Mouse (Mus musculus): ENCODE results near the gene Cldn18. TPM values are rescaled to one million over a fixed set of nuclear protein-coding genes. Genes with fewer than 3 reads are reported as not detected.

The Cldn18 gene
- polyA plus RNA-seq, 1 experiment from 2014 or later, result not detected

DNA sequence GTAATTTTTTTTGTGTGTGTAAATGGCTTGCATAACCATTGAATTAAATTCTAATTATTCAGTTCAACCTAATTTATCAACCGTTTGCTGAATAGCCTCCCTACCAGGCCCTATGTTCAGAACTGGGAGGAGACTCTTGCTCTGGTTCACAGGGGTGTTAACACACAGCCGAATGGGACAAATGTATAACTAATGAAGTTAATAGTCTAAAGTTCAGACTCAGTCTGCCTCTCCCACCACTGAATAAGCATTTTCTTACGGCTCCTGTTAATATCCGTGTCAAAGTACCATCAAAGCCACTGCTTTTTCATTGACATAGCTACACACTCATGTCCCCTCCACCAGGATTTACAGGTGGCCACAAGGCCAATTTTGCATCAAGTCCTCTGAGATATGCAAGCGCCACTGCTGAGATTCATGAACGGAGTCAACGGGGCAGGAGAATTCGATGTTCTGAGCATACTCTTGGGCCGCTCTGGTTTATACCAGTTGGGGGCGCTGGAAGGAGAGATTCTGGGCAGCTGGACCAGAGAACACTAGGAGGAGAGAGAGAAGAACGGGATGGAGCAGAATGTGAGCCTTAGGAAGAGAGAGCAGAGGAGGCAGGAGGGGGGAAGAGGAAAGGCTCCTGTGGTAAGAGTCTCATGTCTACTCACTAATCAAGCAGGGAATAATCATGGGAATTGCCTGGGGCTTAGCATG is 9.5 kb downstream of the Cldn18 start:
- 73% methylated on average over 11 of the region's 11 CpGs for WGBS
- Histone ChIP-seq H3K9ac (no peak overlapping the region), H3K27me3 (no peaks in the 10 kb centered on the region), H3K9me3 (no peaks in the 10 kb centered on the region), H3K4me1 (no peaks in the 10 kb centered on the region), H3K36me3 (no peaks in the 10 kb centered on the region), H3K4me3 (no peak overlapping the region), H3K4me2 (replicated peaks) (no peak overlapping the region), H3K27ac (no peak overlapping the region)
- no peak for ATAC-seq (ENCODE audit: insufficient number of reproducible peaks, insufficient read depth, low FRiP score, low TSS enrichment)

DNA sequence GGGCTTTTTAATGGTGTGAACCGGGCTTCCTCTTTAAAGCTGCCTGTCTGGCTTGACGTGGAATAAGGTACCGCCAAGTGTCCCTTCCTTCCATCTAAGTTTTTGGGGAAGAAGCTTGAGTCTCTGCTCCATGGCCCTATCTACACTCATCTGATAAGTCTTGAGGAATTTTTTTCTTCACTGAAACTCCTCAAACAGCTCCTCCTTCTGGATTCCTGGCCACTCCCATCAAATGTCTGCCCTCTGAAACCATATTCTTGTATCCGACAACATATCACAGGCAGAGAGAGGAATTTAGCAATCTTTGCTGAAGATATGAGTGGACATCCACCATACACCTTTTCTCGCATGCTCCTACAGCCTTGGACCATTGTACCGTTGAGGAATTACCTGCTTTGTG is 10.8 kb downstream of the Cldn18 start:
- Histone ChIP-seq H3K4me2 (replicated peaks) (no peak overlapping the region), H3K27me3 (no peaks in the 10 kb centered on the region), H3K4me1 (no peaks in the 10 kb centered on the region), H3K9me3 (no peaks in the 10 kb centered on the region), H3K9ac (no peak overlapping the region), H3K27ac (no peak overlapping the region), H3K4me3 (no peak overlapping the region), H3K36me3 (no peaks in the 10 kb centered on the region)
- 88% methylated on average over 6 of the region's 6 CpGs for WGBS
- no peak for ATAC-seq (ENCODE audit: insufficient number of reproducible peaks, insufficient read depth, low FRiP score, low TSS enrichment)

DNA sequence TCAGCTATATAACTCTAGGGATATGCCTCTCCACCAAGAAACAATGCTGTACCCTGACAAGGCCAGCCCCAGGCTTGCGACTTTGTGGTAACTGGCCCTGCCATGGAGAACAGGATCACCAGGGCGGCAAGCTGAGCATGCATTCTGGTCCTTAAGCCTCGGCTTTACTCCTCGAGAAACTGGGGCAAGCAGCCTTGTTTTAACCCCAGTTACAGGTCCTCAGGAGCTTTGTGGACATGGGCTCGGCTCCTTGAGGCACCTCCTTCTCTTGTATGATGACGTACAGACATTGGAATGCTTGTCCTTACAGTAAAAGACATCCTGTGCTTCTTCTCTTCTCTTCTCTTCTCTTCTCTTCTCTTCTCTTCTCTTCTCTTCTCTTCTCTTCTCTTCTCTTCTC is 13.4 kb downstream of the Cldn18 start:
- ATAC-seq (ENCODE audit: insufficient number of reproducible peaks, insufficient read depth, low FRiP score, low TSS enrichment), result no peak
- Histone ChIP-seq H3K4me3 (no peak overlapping the region), H3K9ac (no peak overlapping the region), H3K27me3 (no peaks in the 10 kb centered on the region), H3K36me3 (no peaks in the 10 kb centered on the region), H3K4me1 (no peaks in the 10 kb centered on the region), H3K4me2 (replicated peaks) (no peak overlapping the region), H3K27ac (no peak overlapping the region), H3K9me3 (no peaks in the 10 kb centered on the region)
- WGBS, result 79% methylated on average over 6 of the region's 6 CpGs

DNA sequence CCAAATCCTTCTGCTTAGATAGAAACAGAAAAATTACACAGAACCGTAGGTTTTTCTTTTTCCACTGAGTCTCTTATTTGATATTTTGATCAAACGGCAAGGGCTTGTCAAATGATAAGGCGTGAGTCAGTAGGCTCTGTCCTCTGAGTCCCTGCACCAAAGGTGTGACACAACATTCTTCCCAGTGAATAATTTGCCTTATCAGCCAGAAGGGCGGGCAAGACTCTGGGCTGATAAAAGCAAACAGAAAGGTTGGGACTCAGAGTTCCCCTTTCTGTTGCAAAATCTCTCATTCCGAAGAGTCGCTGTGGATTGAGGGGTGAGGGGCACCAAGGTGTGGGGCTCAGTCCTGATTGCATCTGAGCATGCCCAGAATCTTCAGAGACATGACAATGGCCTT is 14.9 kb downstream of the Cldn18 start:
- Histone ChIP-seq H3K4me1 (no peaks in the 10 kb centered on the region), H3K4me3 (no peak overlapping the region), H3K27me3 (no peaks in the 10 kb centered on the region), H3K9me3 (no peaks in the 10 kb centered on the region), H3K4me2 (replicated peaks) (no peak overlapping the region), H3K36me3 (no peaks in the 10 kb centered on the region), H3K27ac (no peak overlapping the region), H3K9ac (no peak overlapping the region)
- ATAC-seq (ENCODE audit: insufficient number of reproducible peaks, insufficient read depth, low FRiP score, low TSS enrichment), result no peak
- WGBS, result 93% methylated on average over 6 of the region's 6 CpGs

DNA sequence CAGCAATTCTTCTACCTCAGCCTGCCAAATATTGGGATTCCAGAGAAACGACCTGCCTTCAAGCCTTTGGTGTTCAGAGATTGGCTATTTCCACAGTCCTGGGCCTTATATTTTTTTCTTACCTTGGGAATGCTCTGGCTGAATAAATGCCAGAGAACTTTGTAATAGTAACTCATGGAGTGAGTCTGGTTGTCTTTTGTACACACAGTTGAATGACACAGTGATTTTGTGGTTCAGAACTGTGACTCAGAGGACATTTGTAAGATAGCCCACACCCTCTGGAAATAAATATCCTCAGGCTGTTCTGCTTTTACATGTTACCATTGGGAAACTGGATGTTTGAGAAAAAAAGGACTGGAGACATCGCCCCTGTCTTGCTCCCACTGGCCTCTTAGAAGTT is 15.9 kb downstream of the Cldn18 start:
- no peak for ATAC-seq (ENCODE audit: insufficient number of reproducible peaks, insufficient read depth, low FRiP score, low TSS enrichment)
- 85% methylated on average over 2 of the region's 2 CpGs for WGBS
- no peaks in the 10 kb centered on the region for H3K27me3 ChIP-seq

DNA sequence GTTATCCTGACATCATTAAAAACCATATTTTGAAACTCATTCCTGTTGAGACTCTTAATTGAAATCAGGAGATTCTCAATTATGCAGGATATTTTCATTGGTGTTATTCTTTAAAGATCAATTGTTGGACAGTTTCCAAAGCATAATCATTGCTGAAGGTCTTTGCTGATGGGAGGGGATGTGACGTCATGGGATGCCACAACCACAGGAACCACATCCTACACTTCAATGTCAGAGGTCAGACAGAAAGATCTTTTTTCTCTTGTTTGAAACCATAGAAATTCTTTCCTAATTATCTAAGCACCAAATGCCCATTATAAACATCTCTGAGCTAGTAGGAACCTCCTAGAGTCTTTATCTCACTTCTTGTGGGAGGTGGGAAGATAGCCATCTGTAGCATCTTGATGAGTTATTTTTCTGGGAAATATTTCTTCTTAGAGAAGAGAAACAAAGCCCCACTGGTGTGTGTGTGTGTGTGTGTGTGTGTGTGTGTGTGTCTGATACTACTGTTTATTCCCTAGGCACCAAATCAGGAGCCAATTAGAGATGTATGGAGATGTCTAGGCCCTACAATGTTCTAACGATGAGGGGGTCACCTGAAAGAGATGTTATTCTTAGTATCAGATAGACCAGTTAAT is 17.2 kb downstream of the Cldn18 start:
- no peak overlapping the region for H3K4me3 ChIP-seq
- 69% methylated on average over 2 of the region's 2 CpGs for WGBS
- H3K4me2 ChIP-seq (replicated peaks), result no peak overlapping the region
- no peaks in the 10 kb centered on the region for H3K36me3 ChIP-seq
- H3K9me3 ChIP-seq, result no peaks in the 10 kb centered on the region
- no peaks in the 10 kb centered on the region for H3K27me3 ChIP-seq
- H3K27ac ChIP-seq, result no peak overlapping the region
- H3K9ac ChIP-seq, result no peak overlapping the region
- H3K4me1 ChIP-seq, result no peaks in the 10 kb centered on the region
- ATAC-seq (ENCODE audit: insufficient number of reproducible peaks, insufficient read depth, low FRiP score, low TSS enrichment), result no peak

More for the DNA sequence above, 15.9 kb downstream of the Cldn18 start:
- Histone ChIP-seq H3K9ac (no peak overlapping the region), H3K27ac (no peak overlapping the region), H3K4me1 (no peaks in the 10 kb centered on the region), H3K9me3 (no peaks in the 10 kb centered on the region), H3K4me2 (replicated peaks) (no peak overlapping the region), H3K4me3 (no peak overlapping the region), H3K36me3 (no peaks in the 10 kb centered on the region)

DNA sequence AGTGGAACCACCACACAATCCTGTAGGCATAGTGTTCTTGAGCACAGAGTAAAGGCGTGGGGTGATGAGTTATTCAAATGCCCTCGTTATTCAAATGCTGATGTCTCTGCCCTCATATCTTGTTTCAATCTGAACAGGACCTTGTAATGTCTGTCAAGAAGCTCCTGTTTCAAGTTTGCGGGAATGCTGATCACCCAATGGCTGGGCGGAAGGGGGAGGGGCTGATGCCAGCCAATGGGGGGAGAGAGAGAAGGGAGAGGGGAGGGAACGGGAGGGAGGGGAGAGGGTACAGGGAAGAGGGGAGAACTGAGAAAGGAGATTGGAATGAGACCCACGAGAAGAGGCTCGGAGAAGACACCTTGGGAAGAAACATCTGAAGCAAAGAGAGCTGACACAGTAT is 22.1 kb downstream of the Cldn18 start:
- whole genome bisulfite sequencing, result 61% methylated on average over 7 of the region's 7 CpGs
- Histone ChIP-seq H3K9ac (no peak overlapping the region), H3K27ac (no peak overlapping the region), H3K4me2 (replicated peaks) (no peak overlapping the region), H3K27me3 (no peaks in the 10 kb centered on the region), H3K36me3 (no peaks in the 10 kb centered on the region), H3K4me3 (no peak overlapping the region), H3K4me1 (no peaks in the 10 kb centered on the region), H3K9me3 (no peaks in the 10 kb centered on the region)
- no peak for ATAC-seq (ENCODE audit: insufficient number of reproducible peaks, insufficient read depth, low FRiP score, low TSS enrichment)

DNA sequence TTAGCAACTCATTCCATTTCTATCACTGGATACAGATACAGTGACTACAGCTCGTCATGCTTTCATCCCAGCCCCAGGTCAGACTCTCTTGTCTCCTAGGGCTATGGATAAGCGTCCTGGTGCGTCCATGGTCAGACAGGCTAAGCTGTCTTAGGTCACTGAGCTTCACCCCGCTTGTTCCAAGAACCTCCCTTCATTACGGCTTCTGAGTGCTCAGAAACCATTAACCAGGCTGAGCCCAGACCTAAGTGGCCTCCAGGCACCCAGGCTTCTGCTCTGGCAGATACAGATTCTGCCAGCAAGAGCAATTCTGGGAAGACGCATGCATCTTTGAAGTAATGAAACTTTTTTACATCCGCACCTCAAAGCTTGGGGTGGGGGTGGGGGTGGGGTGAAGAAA is 26.7 kb downstream of the Cldn18 start:
- Histone ChIP-seq H3K27ac (no peak overlapping the region), H3K27me3 (no peaks in the 10 kb centered on the region), H3K4me2 (replicated peaks) (no peak overlapping the region), H3K36me3 (no peaks in the 10 kb centered on the region), H3K4me3 (no peak overlapping the region), H3K9me3 (no peaks in the 10 kb centered on the region), H3K9ac (no peak overlapping the region), H3K4me1 (no peaks in the 10 kb centered on the region)
- ATAC-seq (ENCODE audit: insufficient number of reproducible peaks, insufficient read depth, low FRiP score, low TSS enrichment), result no peak
- 79% methylated on average over 7 of the region's 7 CpGs for WGBS

DNA sequence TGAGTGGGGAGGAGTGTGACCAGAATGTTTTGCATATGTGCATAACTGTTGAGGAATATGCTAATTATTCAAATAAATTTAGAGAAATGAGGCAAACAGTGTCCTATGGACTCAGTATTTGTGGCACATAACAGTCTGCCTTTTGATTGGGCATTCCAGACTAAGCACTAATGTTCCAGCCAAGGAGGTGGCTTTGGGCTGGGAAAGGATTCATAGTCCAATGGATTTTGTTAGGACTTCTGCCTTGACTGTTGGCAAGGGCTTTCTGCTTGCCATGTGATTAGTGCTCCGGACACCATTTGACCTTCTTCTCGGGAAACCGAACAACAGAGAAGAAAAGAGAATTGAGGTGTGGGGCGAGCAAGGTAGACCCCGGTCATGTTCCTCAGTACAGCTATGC is 27.3 kb downstream of the Cldn18 start:
- H3K4me2 ChIP-seq (replicated peaks), result no peak overlapping the region
- H3K36me3 ChIP-seq, result no peaks in the 10 kb centered on the region
- H3K27me3 ChIP-seq, result no peaks in the 10 kb centered on the region
- no peak overlapping the region for H3K4me3 ChIP-seq
- no peak overlapping the region for H3K9ac ChIP-seq
- WGBS, result 91% methylated on average over 5 of the region's 5 CpGs
- no peak for ATAC-seq (ENCODE audit: insufficient number of reproducible peaks, insufficient read depth, low FRiP score, low TSS enrichment)
- no peaks in the 10 kb centered on the region for H3K4me1 ChIP-seq
- H3K9me3 ChIP-seq, result no peaks in the 10 kb centered on the region
- no peak overlapping the region for H3K27ac ChIP-seq

DNA sequence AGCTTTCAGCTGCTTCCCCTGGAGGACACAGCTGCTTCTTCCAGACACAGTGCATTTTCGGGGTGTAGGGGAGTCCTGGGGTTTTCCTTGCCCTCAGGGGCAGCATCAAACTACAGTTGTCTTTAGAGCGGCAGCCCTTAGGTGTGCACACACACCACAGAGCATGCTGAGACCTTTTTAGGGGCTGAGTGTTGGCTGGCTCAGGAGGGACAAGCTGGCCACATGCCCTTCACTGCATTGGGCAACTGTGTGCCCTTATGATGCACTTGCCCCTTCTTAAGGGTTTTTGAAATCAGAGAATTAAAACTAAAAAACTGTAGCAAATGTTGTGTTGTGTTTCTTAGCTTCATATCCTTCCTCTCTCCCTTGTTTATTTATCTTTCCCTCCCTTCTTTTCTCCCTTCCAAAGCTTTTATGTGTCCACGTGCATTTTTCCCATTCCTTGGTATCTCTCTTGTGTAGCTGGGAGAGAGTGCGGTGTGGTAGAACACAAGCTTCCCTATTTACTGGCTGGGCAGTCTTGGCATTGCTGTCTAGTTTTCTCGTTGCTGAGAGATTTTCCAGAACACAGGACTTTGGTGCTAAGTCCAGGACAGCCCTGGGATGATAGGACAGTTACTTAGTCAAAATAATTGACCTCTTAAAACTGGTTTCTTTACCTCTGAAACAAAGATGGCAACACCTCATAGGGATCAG is 31.4 kb downstream of the Cldn18 start:
- Histone ChIP-seq H3K36me3 (no peaks in the 10 kb centered on the region), H3K27ac (no peak overlapping the region), H3K4me2 (replicated peaks) (no peak overlapping the region), H3K27me3 (no peaks in the 10 kb centered on the region), H3K9me3 (no peaks in the 10 kb centered on the region), H3K4me1 (no peaks in the 10 kb centered on the region), H3K9ac (no peak overlapping the region), H3K4me3 (no peak overlapping the region)
- no peak for ATAC-seq (ENCODE audit: insufficient number of reproducible peaks, insufficient read depth, low FRiP score, low TSS enrichment)
- 69% methylated on average over 5 of the region's 5 CpGs for WGBS

DNA sequence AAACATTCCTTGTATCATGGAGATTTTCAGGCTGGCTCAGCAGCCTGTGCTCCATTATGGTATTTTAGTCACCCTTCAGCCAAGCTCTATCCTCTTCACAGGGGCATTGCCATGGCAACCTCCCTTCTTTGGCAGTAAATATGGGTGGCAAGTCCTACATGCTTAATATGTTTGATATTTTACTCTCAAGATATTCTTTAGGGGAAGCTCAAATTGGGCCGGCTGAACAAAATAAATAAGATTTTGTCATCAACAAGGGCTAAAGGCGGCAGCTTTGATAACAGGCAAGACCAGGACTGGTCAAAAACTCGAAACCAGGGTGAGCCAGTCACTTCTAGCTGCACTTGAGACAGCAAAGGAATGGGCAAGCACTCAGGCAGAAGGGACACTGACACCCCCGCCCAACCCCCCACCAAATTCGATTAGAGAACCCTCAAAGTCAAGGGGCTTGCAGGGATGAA is 32.0 kb downstream of the Cldn18 start:
- no peaks in the 10 kb centered on the region for H3K36me3 ChIP-seq
- no peak for ATAC-seq (ENCODE audit: insufficient number of reproducible peaks, insufficient read depth, low FRiP score, low TSS enrichment)
- H3K27me3 ChIP-seq, result no peaks in the 10 kb centered on the region
- WGBS, result 71% methylated on average over 5 of the region's 5 CpGs
- H3K4me2 ChIP-seq (replicated peaks), result no peak overlapping the region
- H3K27ac ChIP-seq, result no peak overlapping the region
- H3K4me1 ChIP-seq, result no peaks in the 10 kb centered on the region
- H3K4me3 ChIP-seq, result no peak overlapping the region
- no peak overlapping the region for H3K9ac ChIP-seq
- H3K9me3 ChIP-seq, result no peaks in the 10 kb centered on the region

DNA sequence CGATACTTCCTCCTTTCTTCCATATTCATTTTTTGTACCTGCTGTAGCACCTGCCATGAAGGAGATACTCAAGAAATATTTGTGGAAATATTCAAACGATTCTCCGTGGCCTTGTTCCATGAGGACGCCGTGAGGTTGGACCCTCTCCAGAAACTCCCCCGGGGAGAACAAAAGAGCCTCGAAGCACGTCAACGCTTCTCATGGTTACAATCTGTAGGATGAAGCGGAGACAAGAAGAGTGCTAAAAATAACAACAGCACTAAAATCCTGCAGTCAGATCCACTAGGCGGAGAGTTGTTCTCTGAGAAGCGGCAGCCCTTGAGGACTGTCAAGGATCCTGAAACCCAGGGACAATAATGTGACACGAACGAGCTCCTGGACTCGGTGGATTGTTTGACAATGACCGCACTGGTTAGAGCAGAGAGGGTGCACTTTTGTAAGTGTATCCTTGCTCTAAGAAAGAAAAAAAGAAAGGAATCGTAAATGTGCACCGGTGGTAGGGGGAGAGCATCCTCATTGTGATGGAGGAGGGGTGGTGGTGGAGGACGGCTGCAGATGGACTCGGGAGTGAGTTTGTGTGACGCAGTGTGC is 35.0 kb downstream of the Cldn18 start:
- Histone ChIP-seq H3K27me3 (no peaks in the 10 kb centered on the region), H3K9ac (no peak overlapping the region), H3K4me3 (no peak overlapping the region), H3K4me2 (replicated peaks) (no peak overlapping the region), H3K27ac (no peak overlapping the region), H3K36me3 (no peaks in the 10 kb centered on the region), H3K9me3 (no peaks in the 10 kb centered on the region), H3K4me1 (no peaks in the 10 kb centered on the region)
- ATAC-seq (ENCODE audit: insufficient number of reproducible peaks, insufficient read depth, low FRiP score, low TSS enrichment), result no peak
- WGBS, result 83% methylated on average over 21 of the region's 21 CpGs

Measured in embryonic facial prominence, embryonic 12.5 days (tissue).